Mouse (Mus musculus): ENCODE measurements around the gene Rad23b.

DNA sequence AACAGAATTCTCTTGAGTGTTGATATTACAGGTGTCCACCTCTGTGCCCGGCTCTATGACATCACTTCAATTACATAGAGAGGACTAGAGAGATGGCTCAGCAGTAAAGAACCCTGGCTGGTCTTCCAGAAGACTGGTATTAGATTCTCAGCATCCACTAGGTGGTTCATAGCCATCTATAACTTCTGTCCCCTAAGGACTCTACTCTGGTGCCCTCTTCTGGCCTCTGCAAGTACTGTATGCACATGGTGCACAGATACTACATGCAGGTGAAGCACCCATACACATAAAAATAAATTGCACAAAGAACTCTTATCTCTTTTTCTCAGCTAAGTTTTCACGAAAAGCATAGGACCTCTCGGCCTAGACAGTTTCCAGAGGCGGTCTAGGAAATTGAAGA is 14.5 kb downstream of the Rad23b start:
- TF ChIP-seq EP300 (IDR thresholded peaks at IDR 0.05) (no peak), CTCF (IDR thresholded peaks at IDR 0.05) (peak; percentile 64)
